29 mouse cellular contexts compared by ENCODE assay signal in the genomic region with DNA sequence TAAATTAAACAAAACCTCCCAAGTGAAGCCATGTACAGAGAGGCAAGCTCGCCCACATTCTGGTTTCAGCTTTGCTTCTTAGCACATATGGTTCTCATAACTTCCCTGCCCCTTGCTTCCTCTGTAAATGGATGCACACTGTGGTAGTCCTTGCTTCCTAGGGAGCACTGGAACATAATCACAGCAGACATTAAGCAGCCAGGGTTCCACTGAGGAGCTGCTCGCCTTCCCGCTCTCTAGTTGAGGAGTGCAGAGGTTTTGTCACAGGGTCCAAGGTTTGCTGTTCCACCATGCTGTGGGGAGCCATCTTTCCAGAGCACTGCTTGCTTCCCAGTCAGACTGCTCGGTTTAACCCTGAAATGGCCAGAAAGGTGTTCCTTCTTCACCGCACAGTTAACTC. TPM values are rescaled to one million over a fixed set of nuclear protein-coding genes. Genes with fewer than 3 reads are reported as not detected.
DNase-seq lines count a peak whose midpoint lies in the region; ATAC-seq and TF ChIP-seq lines count a peak whose summit lies in the region.
"Had no signal": no experiment of that assay in that cellular context is flagged by ENCODE, and none has a peak within 500 bp of the region (broad histone marks: within the 10 kb centered on the region; RNA-seq: fewer than 3 reads in every experiment).

No protein-coding gene starts in this region.

- no peak for ATAC-seq in forebrain, embryonic 15.5 days (replicated peaks)
- no peak for ATAC-seq in neural tube, embryonic 15.5 days (ENCODE audit: low FRiP score)
- ATAC-seq: activated CD4-positive, CD25-positive, alpha-beta regulatory T cell, adult 4 months; CD4-positive, CD25-positive, alpha-beta regulatory T cell, adult 4 months; forebrain, embryonic 13.5 days; hindbrain, embryonic 16.5 days; intestine, postnatal 0 days; midbrain, embryonic 16.5 days had no signal

- H3K27me3 ChIP-seq in forebrain, embryonic 10.5 days (ENCODE audit: poor library complexity, severe bottlenecking) = no peaks in the 10 kb centered on the region
- no peaks in the 10 kb centered on the region for H3K27me3 ChIP-seq in forebrain, embryonic 15.5 days
- no peaks in the 10 kb centered on the region for H3K27me3 ChIP-seq in neural tube, embryonic 15.5 days (replicated peaks)
- H3K27me3 ChIP-seq in limb, embryonic 10.5 days (ENCODE audit: low read depth, poor library complexity, severe bottlenecking) = no peaks in the 10 kb centered on the region
- H3K27me3 ChIP-seq in thymus, adult 2 months (ENCODE audit: control insufficient read depth, insufficient read depth, low read length) = no peaks in the 10 kb centered on the region
- H3K27me3 ChIP-seq: forebrain, embryonic 13.5 days; kidney, embryonic 15.5 days had no signal

- TF ChIP-seq CTCF in thymus, adult 2 months (IDR thresholded peaks at IDR 0.05; ENCODE audit: borderline replicate concordance, control insufficient read depth, extremely low read depth, insufficient read depth, low read length, poor library complexity) = no peak

- no peak overlapping the region for H3K4me3 ChIP-seq in forebrain, embryonic 10.5 days
- no peak overlapping the region for H3K4me3 ChIP-seq in forebrain, embryonic 15.5 days
- no peak overlapping the region for H3K4me3 ChIP-seq in neural tube, embryonic 15.5 days (replicated peaks)
- peak overlapping the region; percentile 19; the same call in 1 of the 2 replicates for H3K4me3 ChIP-seq in limb, embryonic 10.5 days
- no peak overlapping the region for H3K4me3 ChIP-seq in thymus, adult 2 months (ENCODE audit: control insufficient read depth, insufficient read depth, low read length)
- H3K4me3 ChIP-seq: forebrain, embryonic 13.5 days; kidney, embryonic 15.5 days had no signal

- WGBS in forebrain, embryonic 10.5 days = 76% methylated on average over 5 of the region's 5 CpGs
- 91% methylated on average over 5 of the region's 5 CpGs for WGBS in forebrain, embryonic 15.5 days
- WGBS in neural tube, embryonic 15.5 days = 90% methylated on average over 5 of the region's 5 CpGs
- 53% methylated on average over 5 of the region's 5 CpGs for WGBS in limb, embryonic 10.5 days
- WGBS in thymus, adult 2 months = 97% methylated on average over 5 of the region's 5 CpGs

- peaks cover 37% of the 10 kb centered on the region for H3K36me3 ChIP-seq in forebrain, embryonic 10.5 days (replicated peaks)
- H3K36me3 ChIP-seq in forebrain, embryonic 15.5 days = peaks cover 30% of the 10 kb centered on the region
- H3K36me3 ChIP-seq in neural tube, embryonic 15.5 days = peaks cover 39% of the 10 kb centered on the region
- peaks cover 35% of the 10 kb centered on the region for H3K36me3 ChIP-seq in limb, embryonic 10.5 days
- 0 out of 2 replicates have a peak, but pooled peaks cover 12% of the 10 kb centered on the region for H3K36me3 ChIP-seq in thymus, adult 2 months (ENCODE audit: control insufficient read depth, insufficient read depth, low read length)

- peak; percentile 18 for DNase-seq in forebrain, embryonic 10.5 days (ENCODE audit: extremely low spot score, low spot score)
- peak; percentile 16 for DNase-seq in neural tube, embryonic 10.5 days (ENCODE audit: extremely low spot score, low spot score)
- DNase-seq in limb, embryonic 10.5 days (ENCODE audit: low spot score) = peak; percentile 60
- no peak for DNase-seq in left cerebral cortex, adult 8-10 months (ENCODE audit: low spot score in 2 of 2)
- DNase-seq in thymus, adult 2 months = no peak
- no peak for DNase-seq in lung, postnatal 36 days
- DNase-seq: adrenal gland, postnatal 14 days; cerebellum, postnatal 10 days; gastrocnemius, postnatal 14 days; heart, adult 18-20 months; heart, postnatal 36 days; lung, postnatal 10 days; retina, postnatal 1 day had no signal

- no peaks in the 10 kb centered on the region for H3K9me3 ChIP-seq in forebrain, embryonic 10.5 days
- no peaks in the 10 kb centered on the region for H3K9me3 ChIP-seq in forebrain, embryonic 15.5 days
- H3K9me3 ChIP-seq in neural tube, embryonic 15.5 days (replicated peaks) = no peaks in the 10 kb centered on the region
- H3K9me3 ChIP-seq in limb, embryonic 10.5 days (replicated peaks) = no peaks in the 10 kb centered on the region
- H3K9me3 ChIP-seq: forebrain, embryonic 13.5 days; kidney, embryonic 15.5 days had no signal

- peak overlapping the region; percentile 44; the same call in 1 of the 2 replicates for H3K27ac ChIP-seq in forebrain, embryonic 10.5 days
- no peak overlapping the region for H3K27ac ChIP-seq in forebrain, embryonic 15.5 days (replicated peaks)
- H3K27ac ChIP-seq in neural tube, embryonic 15.5 days (replicated peaks) = no peak overlapping the region
- H3K27ac ChIP-seq in limb, embryonic 10.5 days = peak overlapping the region; percentile 87
- no peak overlapping the region for H3K27ac ChIP-seq in thymus, adult 2 months (ENCODE audit: control insufficient read depth, insufficient read depth, low read length)
- H3K27ac ChIP-seq: forebrain, embryonic 13.5 days; kidney, embryonic 15.5 days had no signal

- H3K4me2 ChIP-seq in forebrain, embryonic 15.5 days (replicated peaks) = no peak overlapping the region
- no peak overlapping the region for H3K4me2 ChIP-seq in neural tube, embryonic 15.5 days
- H3K4me2 ChIP-seq: forebrain, embryonic 13.5 days; kidney, embryonic 15.5 days had no signal

- no peaks in the 10 kb centered on the region; the same call in 1 of the 2 replicates for H3K4me1 ChIP-seq in forebrain, embryonic 10.5 days
- no peaks in the 10 kb centered on the region for H3K4me1 ChIP-seq in forebrain, embryonic 15.5 days
- no peaks in the 10 kb centered on the region for H3K4me1 ChIP-seq in neural tube, embryonic 15.5 days
- H3K4me1 ChIP-seq in limb, embryonic 10.5 days = peaks cover 16% of the 10 kb centered on the region
- no peaks in the 10 kb centered on the region for H3K4me1 ChIP-seq in thymus, adult 2 months (replicated peaks; ENCODE audit: control insufficient read depth, insufficient read depth, low read length)
- H3K4me1 ChIP-seq: forebrain, embryonic 13.5 days; kidney, embryonic 15.5 days had no signal

- H3K9ac ChIP-seq in forebrain, embryonic 15.5 days (replicated peaks) = no peak overlapping the region
- H3K9ac ChIP-seq in neural tube, embryonic 15.5 days (replicated peaks) = no peak overlapping the region
- H3K9ac ChIP-seq: forebrain, embryonic 13.5 days; kidney, embryonic 15.5 days had no signal

- no peak for TF ChIP-seq POLR2A in thymus, adult 2 months (IDR thresholded peaks at IDR 0.05; ENCODE audit: control insufficient read depth, extremely low read depth, insufficient read depth, low read length, poor library complexity)

RNA-seq across cellular contexts. Expression of a gene that starts 23.9 kb away (rescaled TPM):
- 41.7 and 41.9 TPM in 2 replicates for polyA plus RNA-seq in forebrain, embryonic 10.5 days (2016; fragmentation: Nextera tagmentation; extraction: Ambion mirVana)
- polyA plus RNA-seq in forebrain, embryonic 15.5 days (2015; fragmentation: Nextera tagmentation; extraction: Ambion mirVana) = 47.4 and 47.6 TPM in 2 replicates
- polyA plus RNA-seq in neural tube, embryonic 15.5 days (2015; fragmentation: Nextera tagmentation; extraction: Ambion mirVana) = 44.2 and 46.0 TPM in 2 replicates
- 38.6 and 41.4 TPM in 2 replicates for polyA plus RNA-seq in limb, embryonic 10.5 days (2016; fragmentation: Nextera tagmentation; extraction: Ambion mirVana)
- total RNA-seq in left cerebral cortex, adult 8-10 months (2022) = 10 to 100 TPM; 40.0 to 46.7 (median 43.6) TPM
- polyA plus RNA-seq in thymus, adult 2 months (2012; rRNA removed) = 19.7 and 21.2 TPM in 2 replicates

RNA-seq across cellular contexts. Expression of a gene that starts 33.0 kb away (rescaled TPM):
- 0.28 and 0.37 TPM in 2 replicates for polyA plus RNA-seq in forebrain, embryonic 10.5 days (2016; fragmentation: Nextera tagmentation; extraction: Ambion mirVana)
- polyA plus RNA-seq in forebrain, embryonic 15.5 days (2015; fragmentation: Nextera tagmentation; extraction: Ambion mirVana) = 0.11 and 0.29 TPM in 2 replicates
- polyA plus RNA-seq in neural tube, embryonic 15.5 days (2015; fragmentation: Nextera tagmentation; extraction: Ambion mirVana) = 0.13 and 7.8 TPM in 2 replicates
- polyA plus RNA-seq in limb, embryonic 10.5 days (2016; fragmentation: Nextera tagmentation; extraction: Ambion mirVana) = 0.46 and 0.50 TPM in 2 replicates
- total RNA-seq in left cerebral cortex, adult 8-10 months (2022) = not detected
- polyA plus RNA-seq in thymus, adult 2 months (2012; rRNA removed) = 1.3 and 1.5 TPM in 2 replicates
- total RNA-seq: adrenal gland, postnatal 14 days; gastrocnemius, postnatal 14 days; layer of hippocampus, postnatal 25 days; left cerebral cortex, postnatal 36 days; megakaryocyte, adult 5-6 weeks had no signal
- polyA plus RNA-seq: activated CD4-positive, CD25-positive, alpha-beta regulatory T cell, adult 4 months; CD4-positive, CD25-positive, alpha-beta regulatory T cell, adult 4 months; hindbrain, embryonic 16.5 days had no signal

RNA-seq across cellular contexts. Expression of a gene that starts 35.1 kb away (rescaled TPM):
- 39.0 and 39.2 TPM in 2 replicates for polyA plus RNA-seq in forebrain, embryonic 10.5 days (2016; fragmentation: Nextera tagmentation; extraction: Ambion mirVana)
- 33.8 and 34.2 TPM in 2 replicates for polyA plus RNA-seq in forebrain, embryonic 15.5 days (2015; fragmentation: Nextera tagmentation; extraction: Ambion mirVana)
- polyA plus RNA-seq in neural tube, embryonic 15.5 days (2015; fragmentation: Nextera tagmentation; extraction: Ambion mirVana) = 39.6 and 41.5 TPM in 2 replicates
- polyA plus RNA-seq in limb, embryonic 10.5 days (2016; fragmentation: Nextera tagmentation; extraction: Ambion mirVana) = 31.4 and 33.2 TPM in 2 replicates
- 10 to 100 TPM; 17.5 to 21.3 (median 20.0) TPM for total RNA-seq in left cerebral cortex, adult 8-10 months (2022)
- 2.5 and 3.8 TPM in 2 replicates for polyA plus RNA-seq in thymus, adult 2 months (2012; rRNA removed)

RNA-seq across cellular contexts. Expression of a gene that starts 41.4 kb away (rescaled TPM):
- not detected in 2 replicates for polyA plus RNA-seq in forebrain, embryonic 10.5 days (2016; fragmentation: Nextera tagmentation; extraction: Ambion mirVana)
- not detected in 2 replicates for polyA plus RNA-seq in forebrain, embryonic 15.5 days (2015; fragmentation: Nextera tagmentation; extraction: Ambion mirVana)
- polyA plus RNA-seq in neural tube, embryonic 15.5 days (2015; fragmentation: Nextera tagmentation; extraction: Ambion mirVana) = 0.20 TPM in 1 of 2 replicates, not detected in the other
- not detected in 2 replicates for polyA plus RNA-seq in limb, embryonic 10.5 days (2016; fragmentation: Nextera tagmentation; extraction: Ambion mirVana)
- not detected for total RNA-seq in left cerebral cortex, adult 8-10 months (2022)
- polyA plus RNA-seq in thymus, adult 2 months (2012; rRNA removed) = not detected in 2 replicates
- total RNA-seq: adrenal gland, postnatal 14 days; ES-E14; gastrocnemius, postnatal 14 days; heart, adult 18-20 months; heart, postnatal 36 days; layer of hippocampus, postnatal 25 days; left cerebral cortex, postnatal 36 days had no signal
- polyA plus RNA-seq: activated CD4-positive, CD25-positive, alpha-beta regulatory T cell, adult 4 months; CD4-positive, CD25-positive, alpha-beta regulatory T cell, adult 4 months; forebrain, embryonic 13.5 days; heart, embryonic 14.5 days; hindbrain, embryonic 16.5 days; kidney, embryonic 15.5 days; liver, embryonic 16.5 days had no signal

RNA-seq across cellular contexts. Expression of a gene that starts 54.3 kb away (rescaled TPM):
- polyA plus RNA-seq in forebrain, embryonic 10.5 days (2016; fragmentation: Nextera tagmentation; extraction: Ambion mirVana) = not detected in 2 replicates
- polyA plus RNA-seq in forebrain, embryonic 15.5 days (2015; fragmentation: Nextera tagmentation; extraction: Ambion mirVana) = not detected in 2 replicates
- not detected in 2 replicates for polyA plus RNA-seq in neural tube, embryonic 15.5 days (2015; fragmentation: Nextera tagmentation; extraction: Ambion mirVana)
- polyA plus RNA-seq in limb, embryonic 10.5 days (2016; fragmentation: Nextera tagmentation; extraction: Ambion mirVana) = not detected in 2 replicates
- total RNA-seq in left cerebral cortex, adult 8-10 months (2022) = under 1 TPM in 1 of 4 experiments, not detected in 3; 0.27 TPM
- polyA plus RNA-seq in thymus, adult 2 months (2012; rRNA removed) = 0.23 TPM in 2 replicates
- total RNA-seq: adrenal gland, postnatal 14 days; ES-E14; gastrocnemius, postnatal 14 days; heart, adult 18-20 months; heart, postnatal 36 days; layer of hippocampus, postnatal 25 days; left cerebral cortex, postnatal 36 days; megakaryocyte, adult 5-6 weeks had no signal
- polyA plus RNA-seq: activated CD4-positive, CD25-positive, alpha-beta regulatory T cell, adult 4 months; CD4-positive, CD25-positive, alpha-beta regulatory T cell, adult 4 months; forebrain, embryonic 13.5 days; heart, embryonic 14.5 days; hindbrain, embryonic 16.5 days; intestine, postnatal 0 days; kidney, embryonic 15.5 days; liver, embryonic 16.5 days; midbrain, embryonic 16.5 days; stomach, embryonic 16.5 days had no signal

Comparison
In these comparisons a context has a peak if more than half of its experiments do, and no peak if none do; other contexts are left out.
1. H3K27ac ChIP-seq: peak in forebrain, embryonic 10.5 days (single experiment) and limb, embryonic 10.5 days (single experiment); none in forebrain, embryonic 15.5 days (single experiment), neural tube, embryonic 15.5 days (single experiment) and thymus, adult 2 months (single experiment).
2. DNase-seq: peak in forebrain, embryonic 10.5 days (single experiment), neural tube, embryonic 10.5 days (single experiment) and limb, embryonic 10.5 days (single experiment); none in left cerebral cortex, adult 8-10 months (0 of 2), thymus, adult 2 months (single experiment) and lung, postnatal 36 days (single experiment).